Mouse (Mus musculus) Muller cell, postnatal 12 days (primary cell): ENCODE results near the gene Ifitm5.

Experiments used
- DNase-seq: peaks from one replicate; pipeline ENCODE4 v3.0.0-alpha.2; 2015; ENCODE audit errors: inconsistent ontology term

The Ifitm5 gene

DNA sequence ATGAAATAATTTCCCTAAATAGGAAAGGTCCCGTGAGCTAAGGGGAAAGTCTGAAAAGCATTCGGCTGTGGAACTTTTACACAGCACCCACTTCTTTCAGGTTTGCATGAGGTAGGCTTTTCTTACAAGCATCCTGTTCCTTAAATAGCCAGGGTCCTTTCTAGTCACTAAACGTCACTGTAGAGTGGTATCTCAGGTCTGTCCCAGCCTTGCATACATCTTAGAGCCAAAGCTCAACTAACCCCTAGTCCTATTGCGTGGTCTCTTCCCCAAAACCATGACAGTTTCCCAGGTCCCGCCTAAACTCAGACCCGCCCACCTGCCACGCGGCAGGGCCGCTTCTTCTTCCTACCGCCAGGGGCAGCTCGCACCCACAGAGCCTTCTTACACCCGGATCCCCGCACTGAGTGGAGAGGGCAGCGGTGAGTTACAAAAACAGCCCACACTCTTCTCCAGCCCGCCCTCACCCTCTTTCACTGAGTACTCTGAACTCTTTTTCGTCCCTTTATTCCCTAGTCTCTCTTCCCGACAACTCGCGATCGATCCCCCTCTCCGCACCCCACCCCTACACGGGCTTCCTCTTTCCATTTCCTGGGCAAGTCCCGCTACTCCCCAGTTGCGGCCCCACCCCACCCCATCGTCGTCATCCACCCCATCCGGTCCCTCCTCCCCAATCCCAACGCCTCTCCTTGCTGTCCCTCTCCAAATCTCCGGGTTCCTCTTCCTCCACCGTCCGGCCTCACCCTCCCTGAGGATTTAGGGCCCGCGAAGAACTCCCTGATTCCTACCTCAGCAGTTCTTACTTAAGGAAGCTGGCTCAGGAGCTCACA is 8.7 kb downstream of the Ifitm5 start, which contains the start of gene Pgghg:
Gene Pgghg, plus strand, starts transcription at position 170 of the 830 bp plus-strand sequence.
- DNase-seq = peak; percentile 95

DNA sequence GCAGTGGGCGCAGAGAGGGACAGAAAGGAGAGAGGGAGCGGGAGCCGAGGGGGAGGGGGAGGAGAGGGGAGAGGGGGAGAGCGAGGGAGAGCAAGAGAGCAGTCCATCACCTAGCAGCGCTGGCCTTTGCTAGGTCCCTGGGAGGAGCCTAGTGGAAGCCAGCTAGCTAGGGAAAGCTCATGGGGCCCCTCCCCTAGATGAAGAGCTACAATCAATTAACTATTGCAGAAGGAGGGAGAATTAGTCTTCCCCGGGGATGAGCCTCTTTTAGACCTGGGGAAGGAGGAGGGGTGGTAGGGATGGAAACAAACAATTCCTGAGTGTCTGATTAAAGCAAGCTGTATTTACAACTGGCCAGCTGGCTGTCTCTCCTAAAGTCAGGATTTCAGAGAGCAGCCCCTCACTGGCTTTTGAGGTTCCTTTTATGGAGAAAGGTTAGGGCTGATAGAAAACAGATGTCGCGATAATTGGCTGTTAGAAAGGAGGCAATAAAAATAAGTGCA is 10.4 kb downstream of the Ifitm5 start:
- DNase-seq = no peak

DNA sequence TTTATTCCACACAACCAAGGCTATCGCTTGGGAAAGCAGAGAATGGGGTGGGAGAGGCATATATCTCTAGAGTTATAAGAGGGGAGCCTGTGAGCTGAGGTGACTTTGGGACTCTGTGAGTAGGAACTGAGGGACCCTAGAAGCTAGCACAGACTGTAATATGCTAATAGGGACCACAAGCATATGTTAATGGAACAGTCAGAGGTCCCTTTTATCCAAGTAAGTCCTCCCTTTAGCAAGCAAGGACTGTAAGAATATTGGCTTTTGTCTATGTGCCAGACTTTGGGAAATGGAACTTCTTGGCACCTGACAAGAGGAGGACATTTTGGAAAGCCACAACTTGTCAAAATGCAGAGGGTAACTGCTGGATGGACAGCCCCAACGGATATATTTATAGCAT is 11.2 kb downstream of the Ifitm5 start:
- no peak for DNase-seq

DNA sequence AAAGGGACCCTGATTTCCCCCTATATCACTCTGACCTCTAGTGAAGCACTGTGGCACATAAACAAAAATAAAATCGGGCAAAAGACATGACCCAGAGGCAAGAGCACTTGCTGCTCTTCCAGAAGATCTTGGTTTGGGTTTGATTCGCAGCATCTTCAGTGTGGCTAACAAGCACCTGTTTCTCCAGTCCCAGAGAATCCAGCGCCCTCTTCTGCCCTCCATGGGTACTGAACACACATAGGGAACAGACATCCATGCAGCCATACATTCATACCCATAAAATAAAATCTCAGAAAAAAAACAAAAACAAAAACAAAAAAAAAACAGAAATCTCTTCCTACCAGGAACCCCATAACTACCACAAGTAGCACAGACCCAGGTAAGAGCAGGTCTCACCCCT is 11.7 kb downstream of the Ifitm5 start:
- no peak for DNase-seq

DNA sequence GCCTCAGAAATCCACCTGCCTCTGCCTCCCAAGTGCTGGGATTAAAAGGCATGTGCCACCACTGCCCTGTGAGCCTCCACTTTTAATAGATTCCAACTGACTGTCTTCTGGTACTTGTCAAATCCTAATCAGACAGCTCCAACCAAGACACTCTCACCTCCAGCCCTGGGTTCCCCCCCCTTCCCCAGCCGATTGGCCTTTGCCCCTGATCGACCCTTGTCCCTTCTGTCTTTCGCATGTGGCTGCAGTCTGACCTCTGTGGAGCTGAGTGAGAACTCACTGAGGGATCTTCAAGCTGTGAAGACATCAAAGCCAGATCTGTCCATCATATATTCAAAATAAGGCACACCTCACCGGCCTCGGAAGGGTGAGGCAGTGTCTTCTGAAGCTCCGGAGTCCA is 22.9 kb downstream of the Ifitm5 start:
- no peak for DNase-seq

DNA sequence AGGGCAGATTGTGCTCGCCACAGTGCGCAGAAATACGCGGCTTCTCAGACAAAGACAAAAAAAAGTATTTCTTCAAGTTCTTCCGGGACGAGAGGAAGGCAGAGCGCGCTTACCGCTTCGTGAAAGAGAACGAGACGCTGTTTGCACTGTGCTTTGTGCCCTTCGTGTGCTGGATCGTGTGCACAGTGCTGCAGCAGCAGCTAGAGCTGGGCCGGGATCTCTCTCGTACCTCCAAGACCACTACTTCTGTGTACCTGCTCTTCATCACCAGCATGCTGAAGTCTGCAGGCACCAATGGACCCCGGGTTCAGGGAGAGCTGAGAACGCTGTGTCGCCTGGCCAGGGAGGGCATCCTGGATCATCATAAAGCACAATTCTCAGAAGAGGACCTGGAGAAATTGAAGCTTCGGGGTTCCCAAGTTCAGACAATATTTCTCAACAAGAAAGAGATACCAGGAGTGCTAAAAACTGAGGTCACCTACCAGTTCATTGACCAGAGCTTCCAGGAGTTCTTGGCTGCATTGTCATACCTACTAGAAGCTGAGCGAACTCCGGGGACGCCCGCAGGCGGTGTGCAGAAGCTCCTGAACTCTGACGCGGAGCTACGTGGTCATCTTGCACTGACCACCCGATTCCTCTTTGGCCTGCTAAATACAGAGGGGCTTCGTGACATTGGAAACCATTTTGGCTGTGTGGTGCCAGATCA is 26.9 kb downstream of the Ifitm5 start:
- no peak for DNase-seq

DNA sequence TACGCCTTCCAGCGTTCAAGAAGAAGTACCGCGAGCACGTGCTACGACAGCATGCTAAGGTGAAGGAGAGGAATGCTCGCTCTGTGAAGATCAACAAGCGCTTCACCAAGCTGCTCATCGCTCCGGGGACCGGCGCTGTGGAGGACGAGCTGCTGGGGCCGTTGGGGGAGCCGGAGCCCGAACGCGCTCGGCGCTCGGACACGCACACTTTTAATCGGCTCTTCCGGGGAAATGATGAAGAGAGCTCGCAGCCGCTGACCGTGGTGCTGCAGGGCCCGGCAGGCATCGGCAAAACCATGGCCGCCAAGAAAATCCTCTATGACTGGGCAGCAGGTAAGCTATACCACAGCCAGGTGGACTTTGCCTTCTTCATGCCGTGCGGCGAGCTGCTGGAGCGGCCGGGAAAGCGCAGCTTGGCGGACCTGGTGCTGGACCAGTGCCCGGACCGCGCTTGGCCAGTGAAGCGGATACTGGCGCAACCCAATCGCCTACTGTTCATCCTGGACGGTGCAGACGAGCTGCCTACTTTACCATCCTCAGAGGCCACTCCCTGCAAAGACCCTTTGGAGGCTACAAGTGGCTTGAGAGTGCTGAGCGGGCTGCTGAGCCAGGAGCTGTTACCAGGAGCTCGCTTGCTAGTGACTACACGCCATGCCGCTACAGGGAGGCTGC is 27.6 kb downstream of the Ifitm5 start:
- peak; percentile 60 for DNase-seq

DNA sequence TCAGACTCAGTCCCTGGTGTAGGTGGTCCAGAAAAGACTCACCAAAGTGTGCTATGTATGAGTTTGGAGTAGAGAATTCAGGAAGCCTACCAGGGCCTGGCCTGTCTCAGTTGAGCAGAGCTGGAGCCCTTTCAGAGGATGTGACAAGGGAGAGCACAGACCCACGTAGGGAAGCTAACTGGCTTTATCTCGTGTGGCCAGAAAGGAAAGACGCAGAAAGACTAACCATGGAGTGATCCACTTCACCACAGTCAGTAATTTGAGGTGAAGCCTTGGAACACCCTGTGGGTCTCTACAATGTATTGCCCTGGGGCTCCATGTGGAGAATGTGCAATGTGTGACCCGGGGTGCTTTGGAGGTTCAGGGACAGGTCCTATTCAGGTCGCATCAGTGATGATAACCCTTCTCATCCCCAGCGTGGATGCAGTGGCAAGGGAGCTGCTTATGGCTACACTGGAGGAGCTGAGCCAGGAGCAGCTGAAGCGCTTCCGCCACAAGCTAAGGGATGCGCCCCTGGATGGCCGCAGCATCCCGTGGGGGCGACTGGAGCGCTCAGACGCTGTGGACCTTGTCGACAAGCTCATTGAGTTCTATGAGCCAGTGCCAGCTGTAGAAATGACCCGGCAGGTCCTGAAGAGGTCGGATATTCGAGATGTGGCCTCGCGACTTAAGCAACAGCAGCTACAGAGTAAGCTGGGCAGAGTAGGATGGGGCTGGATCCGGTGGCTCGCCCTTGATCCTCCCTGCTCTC is 28.7 kb downstream of the Ifitm5 start:
- DNase-seq = no peak

DNA sequence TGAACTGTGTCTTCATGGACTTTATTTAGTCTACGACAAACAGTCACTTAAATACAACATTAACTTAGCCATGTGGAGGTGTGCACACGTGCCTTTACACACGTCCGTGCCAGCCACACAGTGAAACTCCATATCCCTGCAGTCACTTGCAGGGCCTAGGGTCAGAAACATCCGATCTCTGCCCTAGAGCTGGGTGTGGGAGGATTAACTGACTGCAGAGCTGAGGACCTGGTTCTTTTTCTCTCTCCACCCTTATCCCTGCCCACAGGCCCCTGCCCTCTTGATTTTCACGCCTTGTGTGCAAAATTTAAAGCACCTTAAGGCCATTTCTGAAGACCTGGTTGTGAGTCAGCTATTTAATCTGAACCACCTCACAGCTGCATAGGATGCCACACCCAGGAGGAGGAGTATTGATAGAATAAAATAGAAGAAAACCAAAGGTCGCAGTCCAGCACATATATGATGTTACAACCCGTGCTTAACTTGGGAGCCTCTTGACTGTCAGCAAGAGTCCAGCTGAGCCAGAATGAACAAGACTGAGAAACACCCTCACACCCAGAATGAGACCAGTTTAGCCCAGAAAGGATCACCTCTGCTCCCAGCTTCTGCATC is 29.6 kb downstream of the Ifitm5 start, which contains the start of gene Nlrp6:
Gene Nlrp6, plus strand, starts transcription at position 485 of the 612 bp plus-strand sequence.
- no peak for DNase-seq

DNA sequence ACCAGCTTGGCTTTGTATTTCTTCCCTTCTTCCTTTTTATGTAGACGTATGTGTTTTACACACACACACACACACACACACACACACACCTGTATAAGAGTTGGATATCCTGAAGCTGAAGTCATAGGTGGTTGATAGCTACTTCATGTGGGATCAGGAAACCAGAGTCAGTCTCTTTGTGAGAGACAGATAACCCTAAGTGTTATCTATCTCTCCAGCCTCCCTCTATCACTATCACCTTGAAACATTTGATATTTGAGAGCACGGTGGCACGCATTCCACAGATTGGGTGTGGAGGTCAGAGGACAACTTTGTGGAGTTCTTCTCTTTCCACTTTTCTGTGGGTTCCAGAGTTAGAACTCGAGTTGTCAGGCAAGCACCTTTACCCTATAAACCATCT is 30.2 kb downstream of the Ifitm5 start:
- no peak for DNase-seq

DNA sequence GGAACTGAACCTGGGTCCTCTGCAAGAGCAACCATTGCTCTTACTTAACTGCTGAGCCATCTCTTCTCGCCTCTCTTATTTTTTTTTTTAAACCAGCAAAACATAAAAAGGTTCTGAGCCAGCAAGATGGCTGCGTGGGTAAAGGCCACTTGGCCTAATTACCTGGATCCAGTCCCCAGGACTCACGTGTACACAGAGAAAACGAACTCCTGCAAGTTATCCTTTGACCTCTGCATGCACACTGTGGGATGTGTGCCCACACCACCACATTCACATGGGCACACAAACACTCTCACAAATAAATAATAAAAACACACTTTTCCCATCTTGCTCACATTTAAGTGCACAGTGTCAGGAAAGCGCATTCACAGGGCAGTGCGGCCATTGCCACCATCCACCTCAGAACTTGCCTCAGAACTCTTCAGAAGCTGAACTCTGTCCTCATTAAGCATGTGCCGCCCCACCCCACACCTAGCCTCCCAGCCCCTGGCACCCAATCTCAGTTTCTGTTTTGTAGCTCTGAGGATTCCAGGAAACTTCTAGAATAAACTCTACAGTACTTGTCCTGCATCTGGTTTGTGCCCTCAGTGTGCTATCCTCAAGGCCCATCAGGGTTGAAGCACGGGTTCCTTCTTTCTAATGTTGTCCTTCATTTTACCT is 35.9 kb downstream of the Ifitm5 start:
- no peak for DNase-seq

DNA sequence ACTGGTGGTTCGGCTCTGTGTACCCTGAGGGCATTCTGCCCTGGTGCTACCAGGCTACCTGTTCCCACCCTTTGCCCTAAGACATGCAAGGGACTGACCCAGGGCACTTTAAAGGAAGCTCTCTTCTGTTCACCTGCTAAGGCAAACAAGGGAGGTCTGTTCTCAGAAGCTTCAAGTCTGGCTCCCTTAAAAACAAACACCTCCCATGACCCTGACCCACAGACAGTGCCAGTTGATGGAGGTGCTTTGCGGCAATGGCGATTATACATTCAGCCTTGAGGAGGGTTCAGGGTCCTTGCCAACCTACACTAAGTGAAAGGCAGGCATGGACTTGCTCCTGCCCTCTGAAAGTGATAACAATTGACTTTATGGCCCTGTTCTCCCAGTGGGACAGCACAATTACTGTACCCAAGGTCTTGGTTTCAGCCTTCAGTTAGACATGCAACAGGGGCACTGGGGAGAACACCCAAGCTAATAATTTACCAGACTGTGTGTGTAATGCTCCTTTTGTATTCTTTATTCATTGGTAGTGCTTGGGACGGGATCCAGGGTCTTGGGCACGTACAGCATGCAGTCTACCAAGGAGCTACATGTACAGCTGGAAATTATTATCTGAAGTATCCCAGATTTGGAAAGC is 37.1 kb downstream of the Ifitm5 start:
- DNase-seq = no peak

DNA sequence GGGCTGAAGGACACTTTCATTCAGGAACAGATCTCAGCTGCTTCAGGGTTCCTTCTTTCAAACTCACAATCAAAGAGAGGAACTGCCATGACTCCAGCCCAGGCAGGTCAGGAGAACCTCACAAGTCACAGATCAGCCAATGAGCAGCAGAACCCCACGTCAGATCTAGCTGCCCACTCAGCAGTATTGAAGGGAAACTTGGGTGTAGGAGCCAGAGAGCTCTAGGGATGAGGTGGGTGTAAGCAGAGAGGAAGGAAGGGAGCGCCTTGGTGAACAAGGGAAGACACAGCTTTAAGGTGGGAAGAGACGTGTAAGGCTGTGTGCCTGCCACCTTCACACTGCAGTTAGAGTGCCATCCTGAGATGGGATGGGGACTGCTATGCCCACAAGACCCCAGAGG is 37.8 kb downstream of the Ifitm5 start:
- no peak for DNase-seq

DNA sequence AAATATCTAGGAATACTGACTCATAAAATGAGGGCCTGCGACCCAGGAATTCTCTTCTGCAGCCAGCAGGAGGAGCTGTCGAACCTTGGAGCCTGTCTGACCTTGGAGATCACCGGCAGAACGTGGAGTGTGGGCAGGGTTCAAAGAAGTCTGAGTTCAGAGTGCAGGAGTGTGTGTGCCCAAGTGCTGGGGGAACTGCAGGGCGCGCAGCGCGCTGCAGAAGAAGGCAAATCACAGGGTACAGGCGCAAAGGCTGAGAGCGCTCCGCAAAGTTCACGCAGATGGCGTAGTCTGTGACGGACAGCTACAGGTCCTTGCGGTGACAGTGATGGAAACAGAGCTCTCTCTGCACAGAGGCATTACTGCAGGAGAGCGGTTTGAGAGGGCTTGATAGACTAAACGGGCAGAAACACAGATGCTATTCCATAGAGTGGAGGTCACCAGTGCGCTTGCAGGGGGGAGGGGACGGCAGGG is 41.4 kb downstream of the Ifitm5 start:
- peak; percentile 64 for DNase-seq

DNA sequence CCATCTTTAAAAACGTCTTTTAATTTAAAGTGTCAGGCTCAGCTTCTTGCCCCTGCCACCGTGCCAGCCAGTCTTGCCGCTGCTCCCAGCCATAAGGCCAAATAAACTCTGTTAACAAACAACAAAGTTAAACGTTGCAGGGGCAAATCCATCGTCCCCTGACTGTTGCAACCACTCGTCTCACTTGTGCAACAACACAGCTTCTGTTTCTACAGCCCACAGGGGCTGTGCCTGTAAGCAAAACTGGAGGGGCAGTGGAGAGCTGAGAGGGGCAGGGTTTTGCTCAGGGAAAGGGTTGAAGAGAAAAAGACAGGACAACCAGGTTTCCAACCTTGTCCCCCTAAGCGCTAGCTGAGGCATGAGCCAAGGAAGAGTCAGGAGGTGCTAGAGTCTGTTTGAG is 41.9 kb downstream of the Ifitm5 start:
- DNase-seq = no peak

DNA sequence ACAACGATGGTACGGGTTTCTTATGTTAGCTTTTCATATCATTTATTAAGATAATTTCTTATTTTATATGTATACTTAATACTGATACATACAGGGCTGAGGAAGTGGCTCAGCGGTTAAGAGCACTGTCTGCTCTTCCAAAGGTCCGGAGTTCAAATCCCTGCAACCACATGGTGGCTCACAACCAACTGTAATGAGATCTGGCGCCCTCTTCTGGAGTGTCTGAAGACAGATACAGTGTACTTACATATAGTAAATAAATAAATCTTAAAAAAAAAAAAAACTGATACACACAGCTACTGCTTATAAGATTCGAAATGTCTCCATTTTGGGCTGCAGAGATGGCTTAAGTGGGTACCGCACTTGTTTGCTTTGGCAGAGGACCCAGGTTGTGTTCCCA is 42.4 kb downstream of the Ifitm5 start:
- no peak for DNase-seq

DNA sequence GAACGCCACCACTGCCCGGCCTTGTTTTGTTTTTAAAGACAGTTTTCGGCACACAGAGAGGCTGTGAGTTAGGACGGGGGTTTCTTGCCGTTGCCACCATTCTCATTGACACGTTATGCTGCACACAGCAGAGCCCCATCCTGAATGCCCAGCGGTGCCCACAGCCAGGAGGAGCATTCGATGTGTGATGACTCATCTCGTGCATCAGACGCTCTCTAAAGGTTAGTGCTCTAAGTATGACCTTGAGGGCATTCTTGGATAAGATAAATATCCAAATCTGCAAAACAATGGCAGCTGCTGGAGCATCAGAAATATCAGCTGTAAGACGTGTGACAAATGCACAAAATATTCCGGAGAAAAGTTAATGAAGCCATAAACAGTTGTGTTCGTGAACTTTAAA is 43.0 kb downstream of the Ifitm5 start:
- no peak for DNase-seq

DNA sequence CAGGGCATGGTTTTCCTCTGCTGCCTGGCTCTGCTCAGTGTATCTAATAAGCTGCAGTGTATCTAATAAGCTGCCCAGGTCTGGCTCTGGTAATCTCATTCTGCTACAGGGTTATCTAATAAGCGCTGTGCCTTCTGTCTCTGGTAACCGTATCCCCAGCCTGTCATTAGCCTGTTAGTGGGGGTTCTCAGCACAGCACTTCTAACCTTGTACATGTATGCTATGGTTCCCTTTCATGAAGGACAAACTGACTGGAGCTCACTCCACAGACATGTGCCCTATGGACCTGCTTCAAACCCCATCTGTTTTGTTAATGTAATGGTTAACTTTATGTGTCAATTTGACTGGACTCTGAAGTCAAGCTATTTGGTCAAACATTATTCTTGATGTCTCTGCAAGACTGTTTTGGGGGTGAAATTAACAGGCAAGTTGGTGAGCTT is 44.4 kb downstream of the Ifitm5 start:
- no peak for DNase-seq

DNA sequence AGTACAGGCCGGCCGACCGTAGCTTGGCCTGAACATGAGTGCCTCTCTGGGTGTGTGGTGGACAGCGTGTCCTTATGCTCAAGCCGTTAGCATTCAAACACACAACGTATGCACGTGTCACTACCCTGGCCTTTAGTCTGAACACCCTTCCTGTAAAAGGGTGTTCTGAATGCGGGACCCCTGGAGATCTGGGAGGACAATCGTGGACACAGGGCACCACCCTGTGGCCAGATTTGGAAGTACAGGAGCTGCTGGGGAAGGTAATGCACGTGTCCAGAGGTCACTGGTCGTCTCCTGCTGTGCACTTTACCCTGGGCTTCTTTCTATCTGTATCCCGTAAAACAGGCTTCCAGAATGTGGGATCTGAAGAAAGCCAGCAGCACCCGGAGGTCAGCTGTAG is 46.9 kb downstream of the Ifitm5 start:
- DNase-seq = peak; percentile 52
